Mouse (Mus musculus) testis, adult 2 months (tissue): ENCODE data around the gene Bhmt2. TPM values are rescaled to one million over a fixed set of nuclear protein-coding genes. Genes with fewer than 3 reads are reported as not detected.

ENCODE experiments used
- H3K27ac ChIP-seq: fragments of 200-500 bp; 2 replicates; pipeline ENCODE4 v1.5.1; 2012; ENCODE audit warnings: low read depth, low read length; ENCODE audit not compliant: control insufficient read depth, insufficient read depth
- H3K27me3 ChIP-seq: fragments of 200-500 bp; 2 replicates; pipeline ENCODE4 v1.6.1; 2012; ENCODE audit warnings: mild to moderate bottlenecking, low read length, moderate library complexity; ENCODE audit not compliant: control insufficient read depth, insufficient read depth
- H3K36me3 ChIP-seq: fragments of 200-500 bp; 2 replicates; pipeline ENCODE4 v1.6.1; 2012; ENCODE audit warnings: mild to moderate bottlenecking, low read length; ENCODE audit not compliant: control insufficient read depth, insufficient read depth
- H3K4me1 ChIP-seq: fragments of 200-500 bp; 2 replicates; pipeline ENCODE4 v1.6.1; 2012; ENCODE audit warnings: low read length; ENCODE audit not compliant: control insufficient read depth, insufficient read depth
- H3K4me3 ChIP-seq: fragments of 200-500 bp; 2 replicates; pipeline ENCODE4 v1.5.1; 2012; ENCODE audit warnings: low read depth, mild to moderate bottlenecking, low read length, moderate library complexity, mixed read lengths; ENCODE audit not compliant: control insufficient read depth
- CTCF ChIP-seq: fragments of 200-500 bp; IDR thresholded peaks from 2 replicates; pipeline ENCODE4 v1.5.1; 2012; ENCODE audit warnings: low read depth, mild to moderate bottlenecking, inconsistent platforms, low read length, moderate library complexity; ENCODE audit not compliant: control insufficient read depth, insufficient read depth, insufficient replicate concordance
- POLR2A ChIP-seq: fragments of 200-500 bp; IDR thresholded peaks from 2 replicates; pipeline ENCODE4 v1.6.1; 2012; ENCODE audit warnings: low read depth, mild to moderate bottlenecking, inconsistent platforms, low read length, moderate library complexity; ENCODE audit not compliant: control insufficient read depth
- polyA plus RNA-seq: library from polyadenylated mRNA; depleted of rRNA; stranded (reverse); fragments of >200 nt; gene quantifications from 2 replicates; pipeline ENCODE4 v1.2.3, GENCODE M21; 2012

Bhmt2 gene
- polyA plus RNA-seq, 1 experiment = 1.7 TPM

DNA sequence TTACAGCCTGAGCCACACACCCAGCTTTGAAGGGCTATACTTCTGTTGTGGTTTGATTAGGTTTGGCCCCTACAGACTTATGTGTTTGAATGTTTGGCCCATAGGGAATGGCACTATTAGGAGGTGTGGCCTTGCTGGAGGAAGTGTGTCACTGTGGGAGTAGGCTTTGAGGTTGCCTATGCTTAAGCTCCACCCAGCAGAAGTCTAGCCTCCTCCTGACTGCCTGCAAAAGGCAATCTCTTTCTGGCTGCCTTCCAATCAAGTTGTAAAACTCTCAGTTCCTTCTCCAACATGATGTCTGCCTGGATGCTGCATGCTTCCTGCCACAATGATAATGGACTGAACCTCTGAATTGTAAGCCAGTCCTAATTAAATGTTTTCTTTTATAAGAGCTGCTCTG lies 9.2 kb upstream of the Bhmt2 start:
- Histone ChIP-seq H3K27me3 (no peaks in the 10 kb centered on the region), H3K27ac (no peak overlapping the region), H3K36me3 (no peaks in the 10 kb centered on the region), H3K4me3 (no peak overlapping the region), H3K4me1 (no peaks in the 10 kb centered on the region)
- TF ChIP-seq CTCF = no peak
- TF ChIP-seq POLR2A = no peak

DNA sequence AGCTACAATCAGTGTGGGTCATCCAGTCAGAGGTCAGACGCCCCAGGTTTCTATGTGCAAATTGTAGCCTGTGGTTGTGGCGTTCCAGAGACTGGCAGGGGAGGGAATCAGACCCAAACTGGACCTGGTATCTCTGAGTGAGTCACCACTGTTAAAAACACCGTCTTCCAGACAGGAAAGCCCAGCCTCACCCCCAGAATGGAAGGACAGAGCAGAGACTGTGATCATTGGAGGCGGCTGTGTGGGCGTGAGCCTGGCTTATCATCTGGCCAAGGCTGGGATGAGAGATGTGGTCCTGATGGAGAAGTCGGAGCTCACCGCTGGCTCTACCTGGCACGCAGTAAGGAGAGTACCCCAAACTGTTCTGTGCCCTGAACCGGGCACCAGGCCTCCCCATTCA lies 2.8 kb upstream of the Bhmt2 start:
- H3K4me3 ChIP-seq = no peak overlapping the region
- peaks cover 6% of the 10 kb centered on the region; the same call in 1 of the 2 replicates for H3K4me1 ChIP-seq
- TF ChIP-seq CTCF (no peak), POLR2A (no peak)
- no peaks in the 10 kb centered on the region for H3K36me3 ChIP-seq
- H3K27me3 ChIP-seq = no peaks in the 10 kb centered on the region
- no peak overlapping the region for H3K27ac ChIP-seq

DNA sequence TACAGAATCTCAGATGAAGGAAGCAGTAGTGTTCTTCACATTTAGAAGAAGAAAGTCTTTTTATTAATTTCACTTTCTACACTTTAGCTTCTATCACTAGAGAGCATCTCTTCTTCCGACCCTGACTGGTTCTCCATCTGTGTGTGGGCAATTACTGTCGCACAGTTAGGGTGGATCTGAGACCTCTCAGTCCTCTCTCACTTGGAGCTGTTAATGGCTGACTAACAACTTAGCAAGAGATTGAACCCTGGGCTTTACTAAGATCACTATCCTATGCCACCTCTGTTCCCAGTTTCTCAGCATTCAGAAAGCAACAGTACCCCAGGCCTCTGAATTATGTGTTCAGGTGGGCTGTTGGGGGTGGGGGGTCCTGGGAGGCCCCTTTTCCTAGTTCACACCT lies 806 bp downstream of the Bhmt2 start:
- Histone ChIP-seq H3K36me3 (no peaks in the 10 kb centered on the region), H3K4me3 (no peak overlapping the region), H3K27ac (no peak overlapping the region), H3K27me3 (no peaks in the 10 kb centered on the region), H3K4me1 (peaks cover 6% of the 10 kb centered on the region; the same call in 1 of the 2 replicates)
- no peak for TF ChIP-seq CTCF
- TF ChIP-seq POLR2A = no peak

DNA sequence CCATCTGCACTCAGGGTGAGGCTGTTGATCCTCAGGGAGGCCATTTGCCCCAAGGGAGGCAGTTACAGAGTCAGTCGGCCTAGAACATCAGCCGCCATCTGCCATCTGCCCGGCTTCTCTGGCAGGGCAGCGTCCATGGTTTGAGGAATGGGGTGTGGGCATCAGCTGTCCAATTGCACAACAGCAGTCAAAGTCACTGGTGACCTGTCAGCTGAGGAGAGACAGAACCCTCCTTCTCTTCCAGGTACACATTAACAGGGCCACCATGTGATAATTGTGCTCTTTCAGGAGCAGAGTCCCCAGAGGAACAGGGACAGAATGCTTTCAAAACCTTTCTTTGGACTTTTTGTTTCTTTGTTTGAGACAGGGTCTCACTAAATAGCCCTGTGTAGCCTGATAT lies 1.7 kb downstream of the Bhmt2 start:
- no peak for TF ChIP-seq CTCF
- no peak for TF ChIP-seq POLR2A
- Histone ChIP-seq H3K4me1 (peaks cover 6% of the 10 kb centered on the region; the same call in 1 of the 2 replicates), H3K4me3 (no peak overlapping the region), H3K36me3 (no peaks in the 10 kb centered on the region), H3K27me3 (no peaks in the 10 kb centered on the region), H3K27ac (no peak overlapping the region)

DNA sequence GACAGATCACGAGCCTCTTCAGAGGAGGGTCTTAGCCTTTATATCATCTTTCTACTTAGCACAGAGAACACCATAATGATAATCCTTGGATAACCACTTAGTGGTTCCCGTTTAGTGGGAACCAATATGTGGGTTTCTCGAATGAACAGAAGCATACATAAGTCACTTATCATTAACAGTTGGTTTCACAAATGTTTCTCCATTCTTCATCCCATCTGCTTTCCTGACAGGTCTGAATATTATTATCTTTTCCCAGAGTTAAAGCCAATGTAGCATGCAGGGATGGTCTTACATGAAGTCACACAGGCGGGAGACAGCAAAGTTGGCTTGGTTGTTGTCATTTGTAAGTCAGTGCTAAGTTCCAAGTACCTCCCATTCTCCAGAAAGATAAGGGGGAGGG lies 6.5 kb downstream of the Bhmt2 start:
- Histone ChIP-seq H3K4me3 (no peak overlapping the region), H3K36me3 (no peaks in the 10 kb centered on the region), H3K4me1 (no peaks in the 10 kb centered on the region), H3K27me3 (no peaks in the 10 kb centered on the region), H3K27ac (no peak overlapping the region)
- TF ChIP-seq POLR2A (no peak), CTCF (no peak)

DNA sequence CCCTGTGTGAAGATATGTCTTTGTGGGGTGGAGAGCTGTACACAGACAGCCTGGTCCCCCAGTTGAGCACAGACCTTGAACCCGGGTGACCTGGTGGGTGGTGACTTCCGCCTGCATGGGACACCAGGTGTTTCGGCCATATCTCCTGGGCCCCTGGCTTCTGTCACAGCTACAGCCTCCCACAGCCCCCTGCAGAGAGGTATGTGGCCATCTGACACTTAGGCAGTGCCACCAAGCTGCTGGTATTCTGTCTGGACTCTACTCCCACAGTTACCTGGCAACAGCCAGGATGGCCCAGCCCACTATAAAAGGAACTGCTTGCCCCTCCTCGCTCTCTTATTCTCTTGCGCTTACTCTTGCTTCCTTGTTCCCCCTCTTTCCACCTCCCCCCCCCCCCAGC lies 16.2 kb downstream of the Bhmt2 start:
- no peaks in the 10 kb centered on the region for H3K27me3 ChIP-seq
- no peak overlapping the region for H3K27ac ChIP-seq
- TF ChIP-seq POLR2A (no peak), CTCF (no peak)
- H3K4me1 ChIP-seq = peaks cover 8% of the 10 kb centered on the region
- H3K4me3 ChIP-seq = no peak overlapping the region
- H3K36me3 ChIP-seq = no peaks in the 10 kb centered on the region

DNA sequence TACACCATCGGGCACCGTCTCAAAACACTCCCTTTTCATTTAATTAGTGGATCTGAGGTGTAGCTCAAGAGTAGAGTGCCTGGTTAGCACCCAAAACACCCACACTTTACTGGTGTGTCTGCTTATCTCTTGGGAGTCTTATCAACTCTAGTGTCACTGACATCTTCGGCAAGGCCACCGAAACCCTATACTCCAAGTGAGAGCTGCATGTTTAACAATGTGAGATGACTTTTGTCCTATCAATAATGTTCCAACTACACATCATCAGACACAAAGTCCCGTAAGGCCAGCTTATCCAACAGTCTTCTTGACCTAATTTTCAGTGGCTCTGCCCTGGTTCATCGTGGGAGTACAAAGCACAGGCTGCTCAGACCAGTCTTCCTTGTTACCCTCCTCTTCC lies 20.7 kb downstream of the Bhmt2 start:
- Histone ChIP-seq H3K36me3 (no peaks in the 10 kb centered on the region), H3K4me3 (no peak overlapping the region), H3K4me1 (peaks cover 4% of the 10 kb centered on the region), H3K27me3 (no peaks in the 10 kb centered on the region), H3K27ac (no peak overlapping the region)
- TF ChIP-seq CTCF (no peak), POLR2A (no peak)
